Mouse (Mus musculus): ENCODE measurements at regions not wholly inside any gene's neighbourhood (a gene's known extent, or its start where the extent isn't known, plus 50 kb on each side); places are given as distances from the start of the nearest gene placed in this dataset.

- DNase-seq (ENCODE audit: low spot score), result no peak
These were observed 91.4 kb upstream of the Runx1 start for GRCm38 (mm10) chr16:92917356-92917755.

- no peak for DNase-seq (ENCODE audit: low spot score)
These were observed 89.7 kb upstream of the Runx1 start for GRCm38 (mm10) chr16:92915651-92916050.

- no peak for DNase-seq (ENCODE audit: low spot score)
These were observed 80.9 kb upstream of the Runx1 start for GRCm38 (mm10) chr16:92906873-92907272.

- no peak for DNase-seq (ENCODE audit: low spot score)
These were observed 79.7 kb upstream of the Runx1 start for GRCm38 (mm10) chr16:92905626-92906025.

- no peak for DNase-seq (ENCODE audit: low spot score)
These were observed 78.0 kb upstream of the Runx1 start for GRCm38 (mm10) chr16:92903892-92904473.

GRCm38 (mm10) chr16:92903486-92903885 is 77.5 kb upstream of the Runx1 start:
- DNase-seq (ENCODE audit: low spot score), result no peak

- no peak for DNase-seq (ENCODE audit: low spot score)
These were observed 73.8 kb upstream of the Runx1 start for GRCm38 (mm10) chr16:92899704-92900103.

GRCm38 (mm10) chr16:92891741-92892140 is 65.8 kb upstream of the Runx1 start:
- DNase-seq (ENCODE audit: low spot score), result no peak

GRCm38 (mm10) chr16:92890713-92891112 is 64.8 kb upstream of the Runx1 start:
- no peak for DNase-seq (ENCODE audit: low spot score)

GRCm38 (mm10) chr16:92889537-92889936 is 63.6 kb upstream of the Runx1 start:
- DNase-seq (ENCODE audit: low spot score), result no peak

- DNase-seq (ENCODE audit: low spot score), result no peak
These were observed 60.3 kb upstream of the Runx1 start for GRCm38 (mm10) chr16:92886226-92886625.

- DNase-seq (ENCODE audit: low spot score), result no peak
These were observed 57.9 kb upstream of the Runx1 start for GRCm38 (mm10) chr16:92883821-92884272.

GRCm38 (mm10) chr16:92880356-92881043 is 54.6 kb upstream of the Runx1 start:
- DNase-seq (ENCODE audit: low spot score), result no peak

- no peak for DNase-seq (ENCODE audit: low spot score)
These were observed 52.1 kb upstream of the Runx1 start for GRCm38 (mm10) chr16:92878081-92878480.

All from ovary, postnatal 14 days (tissue).